Mouse (Mus musculus) liver, adult 10 weeks (tissue): ENCODE results near the gene Zfp985. TPM values are rescaled to one million over a fixed set of nuclear protein-coding genes. Genes with fewer than 3 reads are reported as not detected.

Experiments
- polyA plus RNA-seq: library from polyadenylated mRNA; stranded (reverse); fragments of 350-450 nt; fragmentation: Illumina TruSeq; extraction: RNeasy Lipid Tissue Mini Kit (QIAGEN cat#74804); gene quantifications from one replicate; pipeline ENCODE4 v1.2.3, GENCODE M21; 2014; ENCODE audit warnings: low read depth, low replicate concordance

Gene Zfp985
- not detected for polyA plus RNA-seq

GRCm38 (mm10) chr4:147553071-147553470 lies at the start of gene Zfp985:
Zfp985 (plus strand) TSS chr4:147553277.

GRCm38 (mm10) chr4:147539918-147540317 lies 13.2 kb upstream of the Zfp985 start, which contains the start of gene Gm16503:
Gm16503 (plus strand) TSS chr4:147540218.

Other genes with a start within 250 kb of the Zfp985 start
- gene Zfp988, start 247.6 kb upstream of the Zfp985 start, polyA plus RNA-seq, result not detected
- not detected for gene Zfp978, start 192.0 kb upstream of the Zfp985 start, polyA plus RNA-seq
- 12.8 TPM for gene Zfp982, start 60.9 kb upstream of the Zfp985 start, polyA plus RNA-seq
- gene Gm16503, start 13.1 kb upstream of the Zfp985 start, polyA plus RNA-seq, result not detected
- gene Zfp979, start 89.2 kb downstream of the Zfp985 start, polyA plus RNA-seq, result 0.34 TPM
- gene Zfp534, start 149.3 kb downstream of the Zfp985 start, polyA plus RNA-seq, result not detected